Mouse (Mus musculus) liver, postnatal 0 days (tissue): ENCODE data around the gene Mars2. TPM values are rescaled to one million over a fixed set of nuclear protein-coding genes. Genes with fewer than 3 reads are reported as not detected.

Source experiments
- ATAC-seq: fragments of 200-750 bp; cut with Nextera tagmentation; 2 replicates; pipeline ENCODE4 v1.8.0; 2017; ENCODE audit warnings: mild to moderate bottlenecking, moderate library complexity
- DNase-seq: peaks from one replicate; pipeline ENCODE4 v3.0.0-alpha.2; 2016
- H3K27ac ChIP-seq: fragments of 300-500 bp; sonication (generic); 2 replicates; pipeline ENCODE4 v1.5.1; 2014; ENCODE audit warnings: antibody characterized with exemption, moderate library complexity, mild to moderate bottlenecking, low read depth
- H3K27me3 ChIP-seq: fragments of 300-500 bp; sonication (generic); 2 replicates; pipeline ENCODE4 v1.6.1; 2014; ENCODE audit warnings: low read length, control low read depth, mixed read lengths; ENCODE audit not compliant: insufficient read depth
- H3K36me3 ChIP-seq: fragments of 300-500 bp; sonication (generic); replicated peaks from 2 replicates; pipeline ENCODE4 v1.6.1; 2014; ENCODE audit warnings: mild to moderate bottlenecking, control low read depth, low read length, moderate library complexity, mixed read lengths; ENCODE audit not compliant: insufficient read depth
- H3K4me1 ChIP-seq: fragments of 300-500 bp; sonication (generic); 2 replicates; pipeline ENCODE4 v1.6.1; 2014; ENCODE audit warnings: antibody characterized with exemption, mild to moderate bottlenecking, control low read depth; ENCODE audit not compliant: insufficient read depth
- H3K4me2 ChIP-seq: fragments of 300-500 bp; sonication (generic); 2 replicates; pipeline ENCODE4 v1.6.1; 2014; ENCODE audit warnings: low read depth, mild to moderate bottlenecking, low read length, moderate library complexity, mixed read lengths
- H3K4me3 ChIP-seq: fragments of 300-500 bp; sonication (generic); 2 replicates; pipeline ENCODE4 v1.5.1; 2014; ENCODE audit warnings: low read depth, low read length
- H3K9ac ChIP-seq: fragments of 300-500 bp; sonication (generic); replicated peaks from 2 replicates; pipeline ENCODE4 v1.6.1; 2014; ENCODE audit warnings: mild to moderate bottlenecking, moderate library complexity
- H3K9me3 ChIP-seq: fragments of 300-500 bp; sonication (generic); 2 replicates; pipeline ENCODE4 v1.6.1; 2016; ENCODE audit warnings: mild to moderate bottlenecking, control low read depth, low read length, mixed read lengths
- CTCF ChIP-seq: sonication (generic); IDR thresholded peaks from 2 replicates; pipeline ENCODE4 v1.5.1; 2016; ENCODE audit warnings: antibody characterized with exemption, low read depth
- EP300 ChIP-seq: IDR thresholded peaks from 2 replicates; pipeline ENCODE4 v1.6.1; 2016; ENCODE audit warnings: antibody characterized with exemption, low read depth, mild to moderate bottlenecking
- WGBS: fragments of 180-500 bp; shearing (Covaris S2); extraction: QIAGEN DNeasy Blood & Tissue Kit; methylation state at CpG from one replicate; pipeline ENCODE4 v1.1.7; 2014; ENCODE audit not compliant: insufficient replicate concordance; 5-methylcytosine and 5-hydroxymethylcytosine counted together
- polyA plus RNA-seq: library from polyadenylated mRNA; unstranded; fragments of >200 nt; fragmentation: Nextera tagmentation; extraction: Ambion mirVana; gene quantifications from 2 replicates; pipeline ENCODE4 v1.2.1, GENCODE M21; 2015

Gene Mars2
- polyA plus RNA-seq, 1 experiment from 2014 or later, result 1.2 TPM

GRCm38 (mm10) chr1:55239237-55239636 lies 2.3 kb downstream of the Mars2 start:
- ATAC-seq (no peak), DNase-seq (peak; percentile 38)
- TF ChIP-seq EP300, result no peak
- peak; percentile 88 for TF ChIP-seq CTCF
- Histone ChIP-seq H3K9me3 (no peaks in the 10 kb centered on the region), H3K36me3 (0 out of 2 replicates have a peak, but pooled peaks cover 2% of the 10 kb centered on the region), H3K27me3 (no peaks in the 10 kb centered on the region), H3K4me1 (peaks cover 17% of the 10 kb centered on the region), H3K27ac (no peak overlapping the region), H3K9ac (no peak overlapping the region), H3K4me2 (peak overlapping the region; percentile 100), H3K4me3 (peak overlapping the region; percentile 85)
- WGBS, result 2% methylated on average over 1 of the region's 1 CpGs

GRCm38 (mm10) chr1:55246374-55246773 lies 9.4 kb downstream of the Mars2 start:
- 70% methylated on average over 2 of the region's 2 CpGs for WGBS
- Histone ChIP-seq H3K9ac (no peak overlapping the region), H3K4me1 (no peaks in the 10 kb centered on the region), H3K27ac (no peak overlapping the region), H3K9me3 (no peaks in the 10 kb centered on the region), H3K36me3 (0 out of 2 replicates have a peak, but pooled peaks cover 2% of the 10 kb centered on the region), H3K4me3 (no peak overlapping the region), H3K27me3 (no peaks in the 10 kb centered on the region), H3K4me2 (no peak overlapping the region)
- no peak for ATAC-seq
- TF ChIP-seq CTCF (no peak), EP300 (no peak)
- DNase-seq, result no peak

GRCm38 (mm10) chr1:55264385-55264784 lies 27.4 kb downstream of the Mars2 start:
- no peaks in the 10 kb centered on the region for H3K36me3 ChIP-seq
- no peaks in the 10 kb centered on the region for H3K4me1 ChIP-seq
- no peaks in the 10 kb centered on the region for H3K27me3 ChIP-seq
- no peak overlapping the region for H3K4me2 ChIP-seq
- H3K9ac ChIP-seq, result no peak overlapping the region
- no peaks in the 10 kb centered on the region for H3K9me3 ChIP-seq
- WGBS, result 22% methylated on average over 2 of the region's 2 CpGs
- TF ChIP-seq EP300 (no peak), CTCF (no peak)
- no peak overlapping the region for H3K4me3 ChIP-seq
- ATAC-seq (no peak), DNase-seq (no peak)
- H3K27ac ChIP-seq, result no peak overlapping the region

- Histone ChIP-seq H3K4me3 (no peak overlapping the region), H3K4me2 (no peak overlapping the region), H3K4me1 (no peaks in the 10 kb centered on the region), H3K36me3 (no peaks in the 10 kb centered on the region), H3K9ac (no peak overlapping the region), H3K9me3 (no peaks in the 10 kb centered on the region), H3K27ac (no peak overlapping the region), H3K27me3 (no peaks in the 10 kb centered on the region)
- WGBS, result 63% methylated on average over 2 of the region's 2 CpGs
- ATAC-seq, result no peak
- no peak for DNase-seq
- no peak for TF ChIP-seq EP300
- peak; percentile 36; the same call in 1 of the 2 replicates for TF ChIP-seq CTCF
Measured at GRCm38 (mm10) chr1:55265447-55265846, 28.5 kb downstream of the Mars2 start.

DNA sequence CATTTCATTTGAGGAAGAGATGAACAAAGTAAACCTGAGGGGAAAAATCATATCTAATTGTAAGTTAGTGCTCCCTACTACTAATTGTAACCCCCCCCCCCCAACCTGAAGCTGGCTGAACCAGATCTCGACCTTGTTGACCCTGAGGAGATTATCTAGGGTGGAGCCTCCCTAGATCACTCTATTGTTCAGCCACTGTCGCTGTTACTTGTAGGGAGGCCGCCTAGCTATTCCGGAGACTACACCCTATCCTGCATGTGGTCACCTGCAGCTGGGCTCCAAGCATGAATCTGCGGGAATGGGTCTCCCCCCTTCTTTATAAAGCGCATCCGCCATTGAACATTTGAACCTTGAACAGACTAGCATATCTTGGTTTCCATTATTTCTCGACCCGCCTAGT lies 42.1 kb downstream of the Mars2 start:
- DNase-seq, result no peak
- no peak for TF ChIP-seq CTCF
- TF ChIP-seq EP300, result no peak
- H3K36me3 ChIP-seq, result no peaks in the 10 kb centered on the region

More for the DNA sequence above, 42.1 kb downstream of the Mars2 start:
- Histone ChIP-seq H3K4me1 (no peaks in the 10 kb centered on the region), H3K27me3 (no peaks in the 10 kb centered on the region), H3K4me3 (no peak overlapping the region), H3K9me3 (no peaks in the 10 kb centered on the region), H3K9ac (no peak overlapping the region), H3K27ac (no peak overlapping the region), H3K4me2 (no peak overlapping the region)
- ATAC-seq, result no peak
- 76% methylated on average over 9 of the region's 9 CpGs for WGBS

Other genes starting within 250 kb of the Mars2 start
- 101 and 117 TPM in 2 replicates for gene Sf3b1, start 209.7 kb upstream of the Mars2 start, polyA plus RNA-seq
- gene Coq10b, start 184.4 kb upstream of the Mars2 start, polyA plus RNA-seq, result 20.6 and 24.4 TPM in 2 replicates
- gene Hspe1, start 149.0 kb upstream of the Mars2 start, polyA plus RNA-seq, result 513 and 558 TPM in 2 replicates
- gene Hspd1, start 148.9 kb upstream of the Mars2 start, polyA plus RNA-seq, result 288 and 295 TPM in 2 replicates
- gene Mob4, start 105.9 kb upstream of the Mars2 start, polyA plus RNA-seq, result 40.1 and 42.2 TPM in 2 replicates
- gene Rftn2, start 10.4 kb upstream of the Mars2 start, polyA plus RNA-seq, result 0.41 and 0.52 TPM in 2 replicates
- 0.07 TPM in 1 of 2 replicates, not detected in the other for gene Boll, start 126.3 kb downstream of the Mars2 start, polyA plus RNA-seq
- 0.15 and 0.25 TPM in 2 replicates for gene Plcl1, start 168.7 kb downstream of the Mars2 start, polyA plus RNA-seq